Mouse (Mus musculus): Measurements from ENCODE around the gene Mark3. TPM values are rescaled to one million over a fixed set of nuclear protein-coding genes. Genes with fewer than 3 reads are reported as not detected.

Gene Mark3
- polyA plus RNA-seq (2012; rRNA removed; ENCODE audit: low replicate concordance) = 23.9 and 25.1 TPM in 2 replicates

DNA sequence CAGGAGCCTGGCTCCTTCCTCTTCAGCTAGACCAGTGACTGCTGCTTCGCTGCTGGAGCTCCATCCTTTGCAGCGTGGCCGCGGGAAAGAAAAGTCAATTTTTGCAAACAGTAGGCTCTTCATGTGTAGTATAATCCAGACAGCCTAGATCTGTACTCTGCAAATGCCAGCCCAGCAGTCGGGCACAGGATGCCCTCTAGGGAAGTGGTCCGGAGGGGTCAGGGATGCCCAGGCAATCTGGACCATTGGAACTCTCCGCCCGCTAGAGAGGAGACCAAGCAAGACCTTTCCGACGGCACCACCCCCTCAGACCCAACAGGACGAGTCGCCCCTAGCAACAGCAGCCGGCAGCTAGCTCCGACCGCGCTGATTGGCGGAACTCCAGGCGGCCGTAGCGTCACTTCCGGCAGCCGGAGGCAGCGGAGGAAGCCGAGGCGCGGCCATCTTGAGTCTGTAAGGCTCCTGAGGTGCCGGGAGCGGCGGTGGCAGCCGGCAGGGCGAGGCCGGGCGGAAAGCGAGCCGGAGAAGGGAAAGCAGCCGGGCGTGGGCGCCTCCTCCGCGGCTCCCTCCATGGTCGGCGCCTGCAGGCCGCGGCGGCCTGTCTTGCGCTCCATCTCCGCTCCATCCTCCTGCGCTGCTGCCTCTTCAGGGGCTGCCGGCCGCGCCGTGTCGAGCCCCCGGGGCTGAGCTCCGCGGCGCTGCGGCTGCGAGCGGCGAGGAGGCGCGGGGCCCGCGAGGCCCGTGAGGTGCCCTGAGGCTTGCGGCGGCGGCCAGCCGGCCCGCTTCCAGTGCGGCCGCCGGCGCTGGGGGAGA, at the start of gene Mark3:
Gene Mark3 (plus strand): TSS at position 450 of the 813 bp plus-strand sequence.

GRCm38 (mm10) chr12:111537796-111538291, 36.5 kb upstream of the Mark3 start, which contains the start of gene Eif5:
Eif5 (plus strand) TSS chr12:111538016.

GRCm38 (mm10) chr12:111672176-111672575, 97.9 kb downstream of the Mark3 start, which contains the start of gene Ckb:
Ckb (minus strand) TSS chr12:111672338.

GRCm38 (mm10) chr12:111677882-111678669, 103.8 kb downstream of the Mark3 start, which contains the start of gene Trmt61a:
Trmt61a (plus strand) TSS chr12:111678105.

Other genes with a start within 250 kb of the Mark3 start
- 141 and 261 TPM in 2 replicates for gene Cdc42bpb, start 196.8 kb upstream of the Mark3 start, polyA plus RNA-seq (2012; rRNA removed; ENCODE audit: low replicate concordance)
- gene Lbhd2, start 167.7 kb upstream of the Mark3 start, polyA plus RNA-seq (2012; rRNA removed; ENCODE audit: low replicate concordance) = 0.95 and 1.8 TPM in 2 replicates
- gene Exoc3l4, start 157.5 kb upstream of the Mark3 start, polyA plus RNA-seq (2012; rRNA removed; ENCODE audit: low replicate concordance) = 23.7 and 30.8 TPM in 2 replicates
- gene Tnfaip2, start 132.1 kb upstream of the Mark3 start, polyA plus RNA-seq (2012; rRNA removed; ENCODE audit: low replicate concordance) = 25.8 and 47.6 TPM in 2 replicates
- gene Gm266, start 88.7 kb upstream of the Mark3 start, polyA plus RNA-seq (2012; rRNA removed; ENCODE audit: low replicate concordance) = 2.4 and 8.7 TPM in 2 replicates
- gene Eif5, start 36.5 kb upstream of the Mark3 start, polyA plus RNA-seq (2012; rRNA removed; ENCODE audit: low replicate concordance) = 64.1 and 99.3 TPM in 2 replicates
- gene Ckb, start 97.8 kb downstream of the Mark3 start, polyA plus RNA-seq (2012; rRNA removed; ENCODE audit: low replicate concordance) = 112 and 170 TPM in 2 replicates
- 28.0 and 65.2 TPM in 2 replicates for gene Trmt61a, start 103.6 kb downstream of the Mark3 start, polyA plus RNA-seq (2012; rRNA removed; ENCODE audit: low replicate concordance)
- 9.0 and 11.3 TPM in 2 replicates for gene Bag5, start 138.7 kb downstream of the Mark3 start, polyA plus RNA-seq (2012; rRNA removed; ENCODE audit: low replicate concordance)
- gene Apopt1, start 138.7 kb downstream of the Mark3 start, polyA plus RNA-seq (2012; rRNA removed; ENCODE audit: low replicate concordance) = 31.7 and 64.0 TPM in 2 replicates
- gene Klc1, start 184.3 kb downstream of the Mark3 start, polyA plus RNA-seq (2012; rRNA removed; ENCODE audit: low replicate concordance) = 53.6 and 58.4 TPM in 2 replicates
- gene Xrcc3, start 239.3 kb downstream of the Mark3 start, polyA plus RNA-seq (2012; rRNA removed; ENCODE audit: low replicate concordance) = 11.3 and 15.8 TPM in 2 replicates
- 51.0 and 75.3 TPM in 2 replicates for gene Zfyve21, start 239.6 kb downstream of the Mark3 start, polyA plus RNA-seq (2012; rRNA removed; ENCODE audit: low replicate concordance)

Data from mammary gland, adult 2 months (tissue).